Mouse (Mus musculus): ENCODE results near the gene 5830473C10Rik. TPM values are rescaled to one million over a fixed set of nuclear protein-coding genes. Genes with fewer than 3 reads are reported as not detected.

The 5830473C10Rik gene
- polyA plus RNA-seq (2016; fragmentation: Nextera tagmentation; extraction: Ambion mirVana), result not detected in 2 replicates

- 89% methylated on average over 6 of the region's 6 CpGs for WGBS
- no peak for DNase-seq (ENCODE audit: low spot score)
- no peaks in the 10 kb centered on the region for H3K36me3 ChIP-seq
- no peaks in the 10 kb centered on the region for H3K27me3 ChIP-seq (ENCODE audit: low read depth, poor library complexity, severe bottlenecking)
- H3K4me1 ChIP-seq, result no peaks in the 10 kb centered on the region
- H3K27ac ChIP-seq (replicated peaks), result no peak within 1 kb of the TSS
- H3K4me3 ChIP-seq, result no peak within 1 kb of the TSS
- H3K9me3 ChIP-seq (replicated peaks), result no peaks in the 10 kb centered on the region
Measured at GRCm38 (mm10) chr5:90560743-90561142, at the start of gene 5830473C10Rik. TSS of gene 5830473C10Rik (plus strand) at chr5:90561107.

GRCm38 (mm10) chr5:90512288-90512955, 48.5 kb upstream of the 5830473C10Rik start:
- Histone ChIP-seq H3K4me1 (peaks cover 4% of the 10 kb centered on the region), H3K9me3 (replicated peaks) (no peaks in the 10 kb centered on the region), H3K27ac (replicated peaks) (no peak overlapping the region), H3K36me3 (no peaks in the 10 kb centered on the region), H3K4me3 (no peak overlapping the region), H3K27me3 (ENCODE audit: low read depth, poor library complexity, severe bottlenecking) (no peaks in the 10 kb centered on the region)
- 78% methylated on average over 6 of the region's 6 CpGs for whole genome bisulfite sequencing
- DNase-seq (ENCODE audit: low spot score), result no peak

- no peaks in the 10 kb centered on the region for H3K36me3 ChIP-seq
- H3K4me3 ChIP-seq, result no peak overlapping the region
- no peaks in the 10 kb centered on the region for H3K27me3 ChIP-seq (ENCODE audit: low read depth, poor library complexity, severe bottlenecking)
- WGBS, result 86% methylated on average over 6 of the region's 6 CpGs
- H3K4me1 ChIP-seq, result no peaks in the 10 kb centered on the region
- DNase-seq (ENCODE audit: low spot score), result no peak
- no peaks in the 10 kb centered on the region for H3K9me3 ChIP-seq (replicated peaks)
- no peak overlapping the region for H3K27ac ChIP-seq (replicated peaks)
Measured at GRCm38 (mm10) chr5:90515561-90515960, 45.3 kb upstream of the 5830473C10Rik start.

GRCm38 (mm10) chr5:90518356-90519100, 42.4 kb upstream of the 5830473C10Rik start, which contains the start of gene Afm:
TSS of gene Afm (plus strand) at chr5:90518932.
- Histone ChIP-seq H3K4me3 (no peak within 1 kb of the TSS), H3K27me3 (ENCODE audit: low read depth, poor library complexity, severe bottlenecking) (no peaks in the 10 kb centered on the region), H3K27ac (replicated peaks) (no peak within 1 kb of the TSS), H3K36me3 (no peaks in the 10 kb centered on the region), H3K4me1 (no peaks in the 10 kb centered on the region), H3K9me3 (replicated peaks) (no peaks in the 10 kb centered on the region)
- DNase-seq (ENCODE audit: low spot score), result no peak
- 92% methylated on average over 6 of the region's 6 CpGs for WGBS

GRCm38 (mm10) chr5:90551191-90551590, 9.7 kb upstream of the 5830473C10Rik start:
- 88% methylated on average over 8 of the region's 8 CpGs for WGBS
- no peaks in the 10 kb centered on the region for H3K27me3 ChIP-seq (ENCODE audit: low read depth, poor library complexity, severe bottlenecking)
- H3K4me3 ChIP-seq, result no peak overlapping the region
- no peaks in the 10 kb centered on the region for H3K4me1 ChIP-seq
- no peaks in the 10 kb centered on the region for H3K9me3 ChIP-seq (replicated peaks)
- DNase-seq (ENCODE audit: low spot score), result no peak
- H3K36me3 ChIP-seq, result no peaks in the 10 kb centered on the region
- no peak overlapping the region for H3K27ac ChIP-seq (replicated peaks)

- no peak overlapping the region for H3K27ac ChIP-seq (replicated peaks)
- no peak overlapping the region for H3K4me3 ChIP-seq
- H3K9me3 ChIP-seq (replicated peaks), result no peaks in the 10 kb centered on the region
- H3K36me3 ChIP-seq, result no peaks in the 10 kb centered on the region
- DNase-seq (ENCODE audit: low spot score), result no peak
- H3K27me3 ChIP-seq (ENCODE audit: low read depth, poor library complexity, severe bottlenecking), result no peaks in the 10 kb centered on the region
- H3K4me1 ChIP-seq, result no peaks in the 10 kb centered on the region
- WGBS, result 88% methylated on average over 3 of the region's 3 CpGs
Measured at GRCm38 (mm10) chr5:90556052-90556451, 4.9 kb upstream of the 5830473C10Rik start.

- Histone ChIP-seq H3K27ac (replicated peaks) (no peak overlapping the region), H3K36me3 (no peaks in the 10 kb centered on the region), H3K9me3 (replicated peaks) (no peaks in the 10 kb centered on the region), H3K4me3 (no peak overlapping the region), H3K27me3 (ENCODE audit: low read depth, poor library complexity, severe bottlenecking) (no peaks in the 10 kb centered on the region), H3K4me1 (no peaks in the 10 kb centered on the region)
- DNase-seq (ENCODE audit: low spot score), result no peak
- 92% methylated on average over 11 of the region's 11 CpGs for WGBS
Measured at GRCm38 (mm10) chr5:90561721-90562275, 891 bp downstream of the 5830473C10Rik start.

GRCm38 (mm10) chr5:90562880-90563279, 2.0 kb downstream of the 5830473C10Rik start:
- H3K4me1 ChIP-seq, result no peaks in the 10 kb centered on the region
- H3K36me3 ChIP-seq, result no peaks in the 10 kb centered on the region
- H3K27me3 ChIP-seq (ENCODE audit: low read depth, poor library complexity, severe bottlenecking), result no peaks in the 10 kb centered on the region
- no peaks in the 10 kb centered on the region for H3K9me3 ChIP-seq (replicated peaks)
- WGBS, result 93% methylated on average over 4 of the region's 4 CpGs
- no peak overlapping the region for H3K4me3 ChIP-seq
- no peak overlapping the region for H3K27ac ChIP-seq (replicated peaks)
- no peak for DNase-seq (ENCODE audit: low spot score)

GRCm38 (mm10) chr5:90564161-90564560, 3.3 kb downstream of the 5830473C10Rik start:
- no peaks in the 10 kb centered on the region for H3K4me1 ChIP-seq
- DNase-seq (ENCODE audit: low spot score), result no peak
- H3K27me3 ChIP-seq (ENCODE audit: low read depth, poor library complexity, severe bottlenecking), result no peaks in the 10 kb centered on the region
- no peak overlapping the region for H3K4me3 ChIP-seq
- 86% methylated on average over 4 of the region's 4 CpGs for WGBS
- no peaks in the 10 kb centered on the region for H3K9me3 ChIP-seq (replicated peaks)
- H3K27ac ChIP-seq (replicated peaks), result no peak overlapping the region
- no peaks in the 10 kb centered on the region for H3K36me3 ChIP-seq

GRCm38 (mm10) chr5:90565205-90565604, 4.3 kb downstream of the 5830473C10Rik start:
- Histone ChIP-seq H3K27me3 (ENCODE audit: low read depth, poor library complexity, severe bottlenecking) (no peaks in the 10 kb centered on the region), H3K4me3 (no peak overlapping the region), H3K4me1 (no peaks in the 10 kb centered on the region), H3K9me3 (replicated peaks) (no peaks in the 10 kb centered on the region), H3K27ac (replicated peaks) (no peak overlapping the region), H3K36me3 (no peaks in the 10 kb centered on the region)
- WGBS, result 88% methylated on average over 6 of the region's 6 CpGs
- no peak for DNase-seq (ENCODE audit: low spot score)

- Histone ChIP-seq H3K36me3 (no peaks in the 10 kb centered on the region), H3K4me3 (no peak overlapping the region), H3K27ac (replicated peaks) (no peak overlapping the region), H3K4me1 (no peaks in the 10 kb centered on the region), H3K27me3 (ENCODE audit: low read depth, poor library complexity, severe bottlenecking) (no peaks in the 10 kb centered on the region), H3K9me3 (replicated peaks) (no peaks in the 10 kb centered on the region)
- DNase-seq (ENCODE audit: low spot score), result no peak
- WGBS, result 89% methylated on average over 5 of the region's 5 CpGs
Measured at GRCm38 (mm10) chr5:90567788-90568187, 6.9 kb downstream of the 5830473C10Rik start.

GRCm38 (mm10) chr5:90568338-90568737, 7.4 kb downstream of the 5830473C10Rik start:
- DNase-seq (ENCODE audit: low spot score), result no peak
- Histone ChIP-seq H3K4me1 (no peaks in the 10 kb centered on the region), H3K27ac (replicated peaks) (no peak overlapping the region), H3K4me3 (no peak overlapping the region), H3K9me3 (replicated peaks) (no peaks in the 10 kb centered on the region), H3K36me3 (no peaks in the 10 kb centered on the region), H3K27me3 (ENCODE audit: low read depth, poor library complexity, severe bottlenecking) (no peaks in the 10 kb centered on the region)

GRCm38 (mm10) chr5:90571216-90571615, 10.3 kb downstream of the 5830473C10Rik start:
- Histone ChIP-seq H3K36me3 (no peaks in the 10 kb centered on the region), H3K9me3 (replicated peaks) (no peaks in the 10 kb centered on the region), H3K27me3 (ENCODE audit: low read depth, poor library complexity, severe bottlenecking) (no peaks in the 10 kb centered on the region), H3K4me1 (no peaks in the 10 kb centered on the region), H3K4me3 (no peak overlapping the region), H3K27ac (replicated peaks) (no peak overlapping the region)
- DNase-seq (ENCODE audit: low spot score), result no peak
- whole genome bisulfite sequencing, result 52% methylated on average over 3 of the region's 3 CpGs
